Mouse (Mus musculus) lung, embryonic 14.5 days (tissue): ENCODE measurements at regions not wholly inside any gene's neighbourhood (a gene's known extent, or its start where the extent isn't known, plus 50 kb on each side); places are given as distances from the start of the nearest gene placed in this dataset.

ENCODE experiments used
- ATAC-seq: fragments of 200-750 bp; cut with Nextera tagmentation; 2 replicates; pipeline ENCODE4 v1.8.0; 2017; ENCODE audit warnings: mild to moderate bottlenecking, moderate TSS enrichment, moderate library complexity; ENCODE audit not compliant: insufficient read depth
- DNase-seq: peaks from one replicate; pipeline ENCODE4 v3.0.0-alpha.2; 2015
- H3K27ac ChIP-seq: fragments of 300-500 bp; sonication (generic); 2 replicates; pipeline ENCODE4 v1.5.1; 2014; ENCODE audit warnings: low read depth, mild to moderate bottlenecking, moderate library complexity
- H3K27me3 ChIP-seq: fragments of 300-500 bp; sonication (generic); 2 replicates; pipeline ENCODE4 v1.6.1; 2014; ENCODE audit warnings: low read length, control low read depth; ENCODE audit not compliant: insufficient read depth
- H3K36me3 ChIP-seq: fragments of 300-500 bp; sonication (generic); 2 replicates; pipeline ENCODE4 v1.6.1; 2014; ENCODE audit warnings: control low read depth; ENCODE audit not compliant: insufficient read depth
- H3K4me1 ChIP-seq: fragments of 300-500 bp; sonication (generic); 2 replicates; pipeline ENCODE4 v1.6.1; 2014; ENCODE audit warnings: antibody characterized with exemption, control low read depth; ENCODE audit not compliant: insufficient read depth
- H3K4me2 ChIP-seq: fragments of 300-500 bp; sonication (generic); 2 replicates; pipeline ENCODE4 v1.6.1; 2014; ENCODE audit warnings: mild to moderate bottlenecking
- H3K4me3 ChIP-seq: fragments of 300-500 bp; sonication (generic); 2 replicates; pipeline ENCODE4 v1.5.1; 2014; ENCODE audit warnings: low read depth, low read length
- H3K9ac ChIP-seq: fragments of 300-500 bp; sonication (generic); 2 replicates; pipeline ENCODE4 v1.6.1; 2014
- H3K9me3 ChIP-seq: fragments of 300-500 bp; sonication (generic); 2 replicates; pipeline ENCODE4 v1.6.1; 2016; ENCODE audit warnings: low read depth, low read length, control low read depth
- CTCF ChIP-seq: IDR thresholded peaks from 2 replicates; pipeline ENCODE4 v1.5.1; 2016; ENCODE audit warnings: antibody characterized with exemption, low read depth
- WGBS: fragments of 180-500 bp; shearing (Covaris S2); extraction: QIAGEN DNeasy Blood & Tissue Kit; methylation state at CpG from one replicate; pipeline ENCODE4 v1.1.7; 2014; 5-methylcytosine and 5-hydroxymethylcytosine counted together

GRCm38 (mm10) chr4:55144995-55145394 lies 200.1 kb downstream of the Zfp462 start:
- DNase-seq (no peak), ATAC-seq (no peak)
- Histone ChIP-seq H3K27ac (no peak overlapping the region), H3K36me3 (no peaks in the 10 kb centered on the region), H3K4me2 (no peak overlapping the region), H3K9ac (no peak overlapping the region), H3K9me3 (no peaks in the 10 kb centered on the region), H3K27me3 (no peaks in the 10 kb centered on the region), H3K4me1 (no peaks in the 10 kb centered on the region), H3K4me3 (no peak overlapping the region)
- 84% methylated on average over 1 of the region's 1 CpGs for WGBS
- TF ChIP-seq CTCF, result no peak

- TF ChIP-seq CTCF, result no peak
- Histone ChIP-seq H3K27ac (no peak overlapping the region), H3K9ac (no peak overlapping the region), H3K4me1 (no peaks in the 10 kb centered on the region), H3K4me2 (no peak overlapping the region), H3K27me3 (no peaks in the 10 kb centered on the region), H3K9me3 (no peaks in the 10 kb centered on the region), H3K36me3 (no peaks in the 10 kb centered on the region), H3K4me3 (no peak overlapping the region)
- WGBS, result 39% methylated on average over 8 of the region's 8 CpGs
- no peak for DNase-seq
- no peak for ATAC-seq
These were observed 201.1 kb downstream of the Zfp462 start for GRCm38 (mm10) chr4:55145968-55146367.

GRCm38 (mm10) chr4:55148380-55148779 lies 201.5 kb upstream of the Rad23b start:
- no peak overlapping the region for H3K27ac ChIP-seq
- no peaks in the 10 kb centered on the region for H3K4me1 ChIP-seq
- no peaks in the 10 kb centered on the region for H3K9me3 ChIP-seq
- H3K27me3 ChIP-seq, result no peaks in the 10 kb centered on the region
- ATAC-seq, result no peak; the same call in 1 of the 2 replicates
- H3K9ac ChIP-seq, result no peak overlapping the region
- 72% methylated on average over 1 of the region's 1 CpGs for WGBS
- no peak overlapping the region for H3K4me3 ChIP-seq
- TF ChIP-seq CTCF, result no peak
- no peak overlapping the region for H3K4me2 ChIP-seq
- DNase-seq, result no peak
- no peaks in the 10 kb centered on the region for H3K36me3 ChIP-seq

- H3K4me3 ChIP-seq, result no peak overlapping the region
- no peaks in the 10 kb centered on the region for H3K27me3 ChIP-seq
- H3K36me3 ChIP-seq, result no peaks in the 10 kb centered on the region
- H3K4me1 ChIP-seq, result no peaks in the 10 kb centered on the region
- no peak overlapping the region for H3K9ac ChIP-seq
- TF ChIP-seq CTCF, result no peak
- ATAC-seq, result no peak
- DNase-seq, result no peak
- H3K4me2 ChIP-seq, result no peak overlapping the region
- WGBS, result 75% methylated on average over 3 of the region's 3 CpGs
- H3K9me3 ChIP-seq, result no peaks in the 10 kb centered on the region
- H3K27ac ChIP-seq, result no peak overlapping the region
These were observed 195.3 kb upstream of the Rad23b start for GRCm38 (mm10) chr4:55154556-55154955.

GRCm38 (mm10) chr4:55158166-55158739 lies 191.6 kb upstream of the Rad23b start:
- H3K4me2 ChIP-seq, result no peak overlapping the region
- DNase-seq (peak; percentile 69), ATAC-seq (no peak)
- no peaks in the 10 kb centered on the region for H3K4me1 ChIP-seq
- H3K9ac ChIP-seq, result no peak overlapping the region
- H3K9me3 ChIP-seq, result no peaks in the 10 kb centered on the region
- H3K27me3 ChIP-seq, result no peaks in the 10 kb centered on the region
- WGBS, result 76% methylated on average over 6 of the region's 6 CpGs
- H3K36me3 ChIP-seq, result no peaks in the 10 kb centered on the region
- no peak for TF ChIP-seq CTCF
- no peak overlapping the region for H3K4me3 ChIP-seq
- H3K27ac ChIP-seq, result no peak overlapping the region

DNA sequence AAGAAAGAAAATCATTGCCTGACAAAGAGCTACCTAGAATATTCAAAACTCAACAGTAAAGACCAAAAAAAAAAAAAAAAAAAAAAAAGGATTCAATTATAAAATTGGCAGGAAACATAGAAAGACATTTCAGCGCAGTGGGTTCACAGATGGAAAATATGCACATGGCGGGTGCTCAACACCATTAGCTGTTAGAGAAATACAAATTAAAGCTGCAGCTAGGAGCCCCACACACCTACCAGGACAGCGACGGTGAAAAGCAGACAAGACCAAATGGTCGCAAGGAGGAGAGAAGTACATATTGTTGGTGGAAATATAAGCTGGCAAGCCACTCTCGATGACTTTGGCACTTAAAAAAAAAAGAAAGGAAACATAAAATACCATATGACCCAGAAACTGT lies 183.6 kb upstream of the Rad23b start:
- no peak for ATAC-seq
- 87% methylated on average over 6 of the region's 6 CpGs for WGBS
- Histone ChIP-seq H3K36me3 (no peaks in the 10 kb centered on the region), H3K4me3 (no peak overlapping the region), H3K4me1 (no peaks in the 10 kb centered on the region), H3K4me2 (no peak overlapping the region), H3K9ac (no peak overlapping the region), H3K27me3 (no peaks in the 10 kb centered on the region), H3K27ac (no peak overlapping the region), H3K9me3 (no peaks in the 10 kb centered on the region)
- TF ChIP-seq CTCF, result no peak
- DNase-seq, result no peak

DNA sequence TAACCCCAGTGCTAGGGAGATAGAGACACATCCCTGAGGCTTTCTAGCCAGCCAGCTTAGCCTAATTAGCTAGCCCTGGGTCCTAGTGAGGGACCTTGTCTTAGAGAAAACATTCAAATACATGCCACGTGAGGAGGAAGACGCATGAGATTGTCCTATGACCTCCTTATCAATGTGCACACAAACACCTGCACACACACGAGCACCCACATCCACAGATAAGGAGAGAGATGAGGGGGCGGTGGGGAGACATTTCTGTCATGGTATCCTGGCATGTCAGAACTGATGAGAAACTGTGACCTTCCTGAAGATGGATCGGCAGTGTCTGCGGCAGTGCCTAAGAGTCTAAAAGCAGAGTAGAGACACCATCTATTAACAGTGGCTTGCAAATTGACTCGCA lies 180.8 kb upstream of the Rad23b start:
- H3K4me3 ChIP-seq, result no peak overlapping the region
- H3K27me3 ChIP-seq, result no peaks in the 10 kb centered on the region
- no peak for DNase-seq
- WGBS, result 16% methylated on average over 7 of the region's 7 CpGs
- H3K9ac ChIP-seq, result no peak overlapping the region
- ATAC-seq, result no peak
- H3K27ac ChIP-seq, result no peak overlapping the region
- H3K4me1 ChIP-seq, result no peaks in the 10 kb centered on the region
- H3K9me3 ChIP-seq, result no peaks in the 10 kb centered on the region
- no peaks in the 10 kb centered on the region for H3K36me3 ChIP-seq
- H3K4me2 ChIP-seq, result no peak overlapping the region
- TF ChIP-seq CTCF, result no peak
